Mouse (Mus musculus) MEL (cell line): ENCODE measurements around the gene Bpi. TPM values are rescaled to one million over a fixed set of nuclear protein-coding genes. Genes with fewer than 3 reads are reported as not detected.

Experiments
- DNase-seq: peaks from one replicate; pipeline ENCODE4 v3.0.0; 2011; ENCODE audit warnings: low read depth, low spot score
- H3K27ac ChIP-seq: 2 replicates; pipeline ENCODE4 v1.5.1; 2012; ENCODE audit warnings: low read depth, mild to moderate bottlenecking, control low read depth, low read length, moderate library complexity; ENCODE audit not compliant: control insufficient read depth
- H3K27me3 ChIP-seq, 2 experiments: fragments of 150-350 bp in 1 of 2; sonication (generic) in 1 of 2; 2 replicates each; pipeline ENCODE4 v1.6.1; 2012; ENCODE audit warnings: low read length in 2 of 2, mild to moderate bottlenecking in 2 of 2, improper control_type of control experiment in 1 of 2, moderate library complexity in 1 of 2; ENCODE audit not compliant: insufficient read depth in 2 of 2, control insufficient read depth in 1 of 2
- H3K36me3 ChIP-seq, 2 experiments: 2 replicates each; pipeline ENCODE4 v1.6.1; 2012 to 2014; ENCODE audit warnings: low read length in 2 of 2, improper control_type of control experiment in 1 of 2, inconsistent platforms in 1 of 2, mild to moderate bottlenecking in 1 of 2; ENCODE audit not compliant: insufficient read depth in 2 of 2, control insufficient read depth in 1 of 2
- H3K4me1 ChIP-seq, 2 experiments: fragments of 150-350 bp in 1 of 2; sonication (generic) in 1 of 2; 2 replicates each; pipeline ENCODE4 v1.6.1; 2012; ENCODE audit warnings: low read length in 2 of 2, improper control_type of control experiment in 1 of 2, mild to moderate bottlenecking in 1 of 2; ENCODE audit not compliant: insufficient read depth in 2 of 2, control insufficient read depth in 1 of 2
- H3K4me3 ChIP-seq, 2 experiments: fragments of 150-350 bp in 1 of 2; sonication (generic) in 1 of 2; 2 replicates each; pipeline ENCODE4 v1.5.1; 2012; ENCODE audit warnings: low read depth in 2 of 2, low read length in 2 of 2, mild to moderate bottlenecking in 2 of 2, moderate library complexity in 2 of 2, control low read depth in 1 of 2, improper control_type of control experiment in 1 of 2; ENCODE audit not compliant: control insufficient read depth in 1 of 2, insufficient read depth in 1 of 2
- H3K79me2 ChIP-seq: 2 replicates; pipeline ENCODE4 v1.6.1; 2012; ENCODE audit warnings: mild to moderate bottlenecking, low read length, moderate library complexity; ENCODE audit not compliant: control insufficient read depth, poor library complexity, insufficient read depth
- H3K9ac ChIP-seq: 2 replicates; pipeline ENCODE4 v1.6.1; 2012; ENCODE audit warnings: low read depth, mild to moderate bottlenecking, control low read depth, low read length, moderate library complexity; ENCODE audit not compliant: control insufficient read depth, poor library complexity, severe bottlenecking
- H3K9me3 ChIP-seq: fragments of 150-350 bp; sonication (generic); replicated peaks from 2 replicates; pipeline ENCODE4 v1.6.1; 2012; ENCODE audit warnings: mild to moderate bottlenecking, low read length, improper control_type of control experiment, moderate library complexity; ENCODE audit not compliant: insufficient read depth
- BHLHE40 ChIP-seq: IDR thresholded peaks from 2 replicates; pipeline ENCODE4 v1.6.1; 2012; ENCODE audit warnings: low read depth, mild to moderate bottlenecking, inconsistent platforms, low read length, improper control_type of control experiment, borderline replicate concordance
- CHD1 ChIP-seq: IDR thresholded peaks from 2 replicates; pipeline ENCODE4 v1.6.1; 2012; ENCODE audit warnings: low read depth, mild to moderate bottlenecking, inconsistent platforms, low read length, improper control_type of control experiment
- E2F4 ChIP-seq: IDR thresholded peaks from 2 replicates; pipeline ENCODE4 v1.6.1; 2011; ENCODE audit warnings: low read depth, low read length, improper control_type of control experiment, borderline replicate concordance
- ETS1 ChIP-seq: IDR thresholded peaks from 2 replicates; pipeline ENCODE4 v1.6.1; 2012; ENCODE audit warnings: low read depth, mild to moderate bottlenecking, inconsistent platforms, low read length, improper control_type of control experiment, moderate library complexity
- GABPA ChIP-seq: IDR thresholded peaks from 2 replicates; pipeline ENCODE4 v1.6.1; 2012; ENCODE audit warnings: low read depth, mild to moderate bottlenecking, inconsistent platforms, low read length, improper control_type of control experiment, moderate library complexity
- GATA1 ChIP-seq: IDR thresholded peaks from 2 replicates; pipeline ENCODE4 v1.6.1; 2011; ENCODE audit warnings: low read depth, low read length, improper control_type of control experiment
- HCFC1 ChIP-seq: IDR thresholded peaks from 2 replicates; pipeline ENCODE4 v1.6.1; 2012; ENCODE audit warnings: low read depth, mild to moderate bottlenecking, inconsistent platforms, low read length, improper control_type of control experiment, moderate library complexity
- JUND ChIP-seq: IDR thresholded peaks from 2 replicates; pipeline ENCODE4 v1.6.1; 2011; ENCODE audit warnings: low read depth, mild to moderate bottlenecking, improper control_type of control experiment, low read length
- MAX ChIP-seq: IDR thresholded peaks from 2 replicates; pipeline ENCODE4 v1.6.1; 2011; ENCODE audit warnings: low read length, improper control_type of control experiment
- MAZ ChIP-seq: IDR thresholded peaks from 2 replicates; pipeline ENCODE4 v1.6.1; 2012; ENCODE audit warnings: low read depth, mild to moderate bottlenecking, inconsistent platforms, low read length, improper control_type of control experiment
- MXI1 ChIP-seq: IDR thresholded peaks from 2 replicates; pipeline ENCODE4 v1.6.1; 2011; ENCODE audit warnings: mild to moderate bottlenecking, low read depth, low read length, improper control_type of control experiment
- MYB ChIP-seq: IDR thresholded peaks from 2 replicates; pipeline ENCODE4 v1.6.1; 2011; ENCODE audit warnings: mild to moderate bottlenecking, low read depth, low read length, improper control_type of control experiment
- MYC ChIP-seq: IDR thresholded peaks from 2 replicates; pipeline ENCODE4 v1.6.1; 2011; ENCODE audit warnings: low read depth, mild to moderate bottlenecking, low read length, improper control_type of control experiment, moderate library complexity
- NELFE ChIP-seq: IDR thresholded peaks from 2 replicates; pipeline ENCODE4 v1.6.1; 2011; ENCODE audit warnings: low read depth, low read length, improper control_type of control experiment
- NRF1 ChIP-seq: IDR thresholded peaks from 2 replicates; pipeline ENCODE4 v1.6.1; 2014; ENCODE audit warnings: low read depth, mild to moderate bottlenecking, inconsistent platforms, low read length, improper control_type of control experiment, moderate library complexity; ENCODE audit not compliant: poor library complexity, insufficient read depth, severe bottlenecking
- POLR2AphosphoS2 ChIP-seq: IDR thresholded peaks from 2 replicates; pipeline ENCODE4 v1.6.1; 2011; ENCODE audit warnings: low read length, improper control_type of control experiment
- POLR2AphosphoS5 ChIP-seq: IDR thresholded peaks from 2 replicates; pipeline ENCODE4 v1.6.1; 2012; ENCODE audit warnings: low read depth, borderline replicate concordance, mild to moderate bottlenecking, inconsistent platforms, low read length, moderate library complexity, mixed read lengths
- RAD21 ChIP-seq: IDR thresholded peaks from 2 replicates; pipeline ENCODE4 v1.6.1; 2011; ENCODE audit warnings: mild to moderate bottlenecking, low read depth, low read length, improper control_type of control experiment
- RCOR1 ChIP-seq: IDR thresholded peaks from 2 replicates; pipeline ENCODE4 v1.6.1; 2012; ENCODE audit warnings: low read depth, mild to moderate bottlenecking, inconsistent platforms, low read length, improper control_type of control experiment
- TAL1 ChIP-seq: IDR thresholded peaks from 2 replicates; pipeline ENCODE4 v1.6.1; 2012; ENCODE audit warnings: mild to moderate bottlenecking, inconsistent platforms, low read length, moderate library complexity, mixed read lengths
- TBP ChIP-seq: IDR thresholded peaks from 2 replicates; pipeline ENCODE4 v1.8.0; 2011; ENCODE audit warnings: low read depth, low read length, improper control_type of control experiment
- USF1 ChIP-seq: IDR thresholded peaks from 2 replicates; pipeline ENCODE4 v1.6.1; 2014; ENCODE audit warnings: low read depth, mild to moderate bottlenecking, inconsistent platforms, low read length, improper control_type of control experiment, moderate library complexity
- ZC3H11A ChIP-seq: IDR thresholded peaks from 2 replicates; pipeline ENCODE4 v1.6.1; 2012; ENCODE audit warnings: low read depth, mild to moderate bottlenecking, inconsistent platforms, low read length, improper control_type of control experiment
- polyA plus RNA-seq, 2 experiments: library from polyadenylated mRNA; stranded (reverse) in 1 of 2; unstranded in 1 of 2; fragments of >175 nt in 1 of 2; fragments of >200 nt in 1 of 2; gene quantifications; 2 replicates each; pipeline versions ENCODE4 v1.2.1 to v1.2.4; 2012; ENCODE audit warnings: low replicate concordance in 2 of 2, low read depth in 1 of 2; ENCODE audit not compliant: insufficient read length in 2 of 2, insufficient read depth in 1 of 2, missing spikeins in 1 of 2
- total RNA-seq: library from RNA; depleted of rRNA; stranded (reverse); fragments of 300-350 nt; gene quantifications from 2 replicates; pipeline ENCODE4 v1.2.3, GENCODE M21; 2012

Bpi gene
- total and polyA plus RNA-seq, 3 experiments, result 0.10 TPM; not detected in 2

DNA sequence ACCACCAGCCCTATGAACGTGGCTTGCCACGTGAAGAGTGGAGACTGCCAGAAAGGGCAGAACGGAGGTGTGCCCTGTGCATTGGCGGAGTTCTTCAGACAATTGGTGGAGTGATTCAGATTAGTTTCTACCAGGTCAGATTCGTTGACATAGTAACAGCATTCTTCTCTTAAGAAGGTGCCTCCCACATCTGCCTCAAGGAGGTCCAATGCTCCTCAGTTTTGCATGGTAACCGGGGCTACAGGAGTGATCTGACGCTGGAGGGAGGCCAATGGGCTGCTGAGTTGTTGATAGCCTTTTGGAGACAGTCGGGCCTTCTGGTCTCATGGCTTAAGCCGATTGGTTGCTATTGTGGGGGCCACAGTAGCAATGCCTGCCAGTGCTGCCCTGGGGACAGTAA lies 37.8 kb downstream of the Bpi start:
- no peak for TF ChIP-seq MYB
- TF ChIP-seq BHLHE40, result no peak
- TF ChIP-seq ZC3H11A, result no peak
- TF ChIP-seq POLR2AphosphoS2, result no peak
- no peak for TF ChIP-seq TAL1
- TF ChIP-seq TBP, result no peak
- TF ChIP-seq NRF1, result no peak
- no peak for TF ChIP-seq MAX
- TF ChIP-seq JUND, result no peak
- no peak for TF ChIP-seq GABPA
- no peak for TF ChIP-seq MYC
- TF ChIP-seq MAZ, result no peak
- TF ChIP-seq USF1, result no peak
- TF ChIP-seq HCFC1, result no peak
- TF ChIP-seq NELFE, result no peak
- TF ChIP-seq CHD1, result no peak
- no peak for TF ChIP-seq ETS1
- TF ChIP-seq MXI1, result no peak
- no peak for TF ChIP-seq GATA1
- no peak for TF ChIP-seq RAD21
- Histone ChIP-seq H3K36me3 (no peaks in the 10 kb centered on the region), H3K79me2 (no peaks in the 10 kb centered on the region), H3K4me3 (no peak overlapping the region), H3K4me1 (no peaks in the 10 kb centered on the region), H3K9me3 (no peaks in the 10 kb centered on the region), H3K27ac (no peak overlapping the region), H3K9ac (no peak overlapping the region), H3K27me3 (peaks cover 0 to 5% of the 10 kb centered on the region in 2 experiments; a peak in 2 of 4 replicates)
- no peak for DNase-seq

DNA sequence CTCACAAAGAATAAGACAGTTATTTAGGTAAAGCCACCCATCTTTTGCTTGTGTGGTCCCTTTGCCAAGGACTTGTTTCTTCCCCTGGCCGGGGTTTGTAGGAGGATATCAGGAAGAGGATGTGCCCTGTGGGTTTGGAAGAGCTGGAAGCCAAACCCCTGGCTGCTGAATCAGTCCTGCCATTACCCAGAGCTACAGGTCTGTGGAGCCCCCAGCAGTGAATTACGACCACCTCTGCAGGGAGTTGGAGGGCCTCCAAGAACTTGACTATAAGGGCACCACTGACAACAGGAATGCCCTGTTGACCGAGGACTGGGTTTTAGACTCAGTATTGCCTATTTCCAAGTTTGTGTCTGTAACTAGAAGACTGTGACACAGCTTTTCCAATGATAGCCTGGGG lies 41.3 kb downstream of the Bpi start:
- H3K4me3 ChIP-seq, result no peak overlapping the region
- no peaks in the 10 kb centered on the region for H3K4me1 ChIP-seq
- no peaks in the 10 kb centered on the region for H3K79me2 ChIP-seq
- no peak overlapping the region for H3K27ac ChIP-seq
- H3K36me3 ChIP-seq, result no peaks in the 10 kb centered on the region
- no peak for DNase-seq
- TF ChIP-seq GATA1, result no peak
- TF ChIP-seq POLR2AphosphoS5, result no peak
- TF ChIP-seq E2F4, result no peak
- no peak for TF ChIP-seq MAX
- TF ChIP-seq RCOR1, result no peak
- no peak for TF ChIP-seq MXI1
- H3K27me3 ChIP-seq, result peaks cover 0 to 5% of the 10 kb centered on the region in 2 experiments; a peak in 2 of 4 replicates
- no peak overlapping the region for H3K9ac ChIP-seq
- no peaks in the 10 kb centered on the region for H3K9me3 ChIP-seq
